Mouse (Mus musculus) midbrain, postnatal 0 days (tissue): ENCODE measurements around the gene Hba-x. TPM values are rescaled to one million over a fixed set of nuclear protein-coding genes. Genes with fewer than 3 reads are reported as not detected.
"Not testable (repeated sequence)": the region's sequence is repeated elsewhere in the genome, so short reads cannot be mapped to it uniquely, and the experiment has no call there.

Experiments
- ATAC-seq: fragments of 200-750 bp; cut with Nextera tagmentation; 2 replicates; pipeline ENCODE4 v1.8.0; 2017; ENCODE audit warnings: moderate number of reproducible peaks, mild to moderate bottlenecking, moderate TSS enrichment, moderate library complexity; ENCODE audit not compliant: low FRiP score
- DNase-seq: peaks from one replicate; pipeline ENCODE4 v3.0.0-alpha.2; 2015; ENCODE audit warnings: low spot score
- H3K27ac ChIP-seq: fragments of 300-500 bp; sonication (generic); 2 replicates; pipeline ENCODE4 v1.5.1; 2014; ENCODE audit warnings: low read depth, mild to moderate bottlenecking, low read length, mixed read lengths
- H3K27me3 ChIP-seq: fragments of 300-500 bp; sonication (generic); 2 replicates; pipeline ENCODE4 v1.6.1; 2014; ENCODE audit warnings: low read length, control low read depth, mixed read lengths; ENCODE audit not compliant: insufficient read depth
- H3K36me3 ChIP-seq: fragments of 300-500 bp; sonication (generic); 2 replicates; pipeline ENCODE4 v1.6.1; 2014; ENCODE audit warnings: low read length, control low read depth, mixed read lengths; ENCODE audit not compliant: insufficient read depth
- H3K4me1 ChIP-seq: fragments of 300-500 bp; sonication (generic); 2 replicates; pipeline ENCODE4 v1.6.1; 2014; ENCODE audit warnings: mild to moderate bottlenecking, control low read depth, antibody characterized with exemption, low read length, mixed read lengths; ENCODE audit not compliant: insufficient read depth
- H3K4me2 ChIP-seq: fragments of 300-500 bp; sonication (generic); 2 replicates; pipeline ENCODE4 v1.6.1; 2014; ENCODE audit warnings: low read depth, mild to moderate bottlenecking, low read length, mixed read lengths; ENCODE audit not compliant: poor library complexity, severe bottlenecking
- H3K4me3 ChIP-seq: fragments of 300-500 bp; sonication (generic); 2 replicates; pipeline ENCODE4 v1.5.1; 2014; ENCODE audit warnings: low read depth, mild to moderate bottlenecking, low read length, moderate library complexity
- H3K9ac ChIP-seq: fragments of 300-500 bp; sonication (generic); replicated peaks from 2 replicates; pipeline ENCODE4 v1.6.1; 2014; ENCODE audit warnings: mild to moderate bottlenecking, low read length, moderate library complexity, mixed read lengths; ENCODE audit not compliant: poor library complexity, severe bottlenecking
- H3K9me3 ChIP-seq: fragments of 300-500 bp; sonication (generic); 2 replicates; pipeline ENCODE4 v1.6.1; 2016; ENCODE audit warnings: low read length, control low read depth
- CTCF ChIP-seq: IDR thresholded peaks from 2 replicates; pipeline ENCODE4 v1.5.1; 2016; ENCODE audit warnings: antibody characterized with exemption, mild to moderate bottlenecking
- WGBS: fragments of 180-500 bp; shearing (Covaris S2); extraction: QIAGEN DNeasy Blood & Tissue Kit; methylation state at CpG from one replicate; pipeline ENCODE4 v1.1.7; 2014; 5-methylcytosine and 5-hydroxymethylcytosine counted together
- polyA plus RNA-seq: library from polyadenylated mRNA; unstranded; fragments of >200 nt; fragmentation: Nextera tagmentation; extraction: Ambion mirVana; gene quantifications from 2 replicates; pipeline ENCODE4 v1.2.1, GENCODE M21; 2015
- total RNA-seq: library from RNA; depleted of rRNA; stranded (reverse); fragments of >200 nt; gene quantifications from 2 replicates; pipeline ENCODE4 v1.2.3, GENCODE M21; 2014

Gene Hba-x
- total and polyA plus RNA-seq, 2 experiments from 2014 or later, result 0.38 to 0.49 TPM

GRCm38 (mm10) chr11:32280646-32281045 is 4.4 kb downstream of the Hba-x start:
- no peak for ATAC-seq
- no peak for DNase-seq
- no peak for TF ChIP-seq CTCF
- Histone ChIP-seq H3K4me3 (no peak overlapping the region), H3K27me3 (no peaks in the 10 kb centered on the region), H3K9ac (no peak overlapping the region), H3K27ac (no peak overlapping the region), H3K4me2 (no peak overlapping the region), H3K9me3 (no peaks in the 10 kb centered on the region), H3K4me1 (no peaks in the 10 kb centered on the region), H3K36me3 (no peaks in the 10 kb centered on the region)
- 72% methylated on average over 2 of the region's 2 CpGs for WGBS

GRCm38 (mm10) chr11:32281416-32282144 is 5.4 kb downstream of the Hba-x start:
- no peak overlapping the region for H3K4me2 ChIP-seq
- ATAC-seq (no peak), DNase-seq (no peak)
- WGBS, result 44% methylated on average over 1 of the region's 1 CpGs
- no peak overlapping the region for H3K4me3 ChIP-seq
- no peaks in the 10 kb centered on the region for H3K36me3 ChIP-seq
- no peaks in the 10 kb centered on the region for H3K4me1 ChIP-seq
- no peak overlapping the region for H3K27ac ChIP-seq
- H3K9me3 ChIP-seq, result no peaks in the 10 kb centered on the region
- no peaks in the 10 kb centered on the region for H3K27me3 ChIP-seq
- no peak overlapping the region for H3K9ac ChIP-seq
- TF ChIP-seq CTCF, result no peak

DNA sequence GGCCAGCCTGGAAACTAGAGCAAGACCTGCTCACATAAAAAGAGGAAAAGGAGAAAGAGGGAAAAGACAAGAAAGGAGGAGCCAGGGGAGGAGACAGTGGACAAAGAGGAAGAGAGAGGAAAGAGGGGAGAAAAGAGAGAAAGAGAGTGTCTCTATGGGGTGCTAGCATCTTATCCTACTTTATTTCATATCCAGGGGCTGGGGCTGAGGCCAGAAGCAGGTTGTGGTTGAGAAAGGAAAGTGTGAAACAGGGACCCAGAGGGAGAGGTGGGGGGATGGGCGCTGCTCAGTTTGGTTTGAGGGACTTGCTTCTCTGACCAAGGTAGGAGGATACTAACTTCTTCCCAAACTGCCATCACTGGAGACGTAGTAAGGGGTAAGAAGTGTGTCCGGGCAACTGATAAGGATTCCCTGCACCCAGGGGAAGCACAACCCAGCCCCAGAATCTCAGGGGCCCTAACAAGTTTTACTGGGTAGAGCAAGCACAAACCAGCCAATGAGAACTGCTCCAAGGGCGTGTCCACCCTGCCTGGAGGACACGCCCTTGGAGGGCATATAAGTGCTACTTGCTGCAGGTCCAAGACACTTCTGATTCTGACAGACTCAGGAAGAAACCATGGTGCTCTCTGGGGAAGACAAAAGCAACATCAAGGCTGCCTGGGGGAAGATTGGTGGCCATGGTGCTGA is 7.0 kb downstream of the Hba-x start, which contains the start of gene Hba-a1:
TSS of gene Hba-a1 (plus strand) at position 421 of the 687 bp plus-strand sequence.
- not testable (repeated sequence) for H3K9ac ChIP-seq, DNase-seq, H3K27ac ChIP-seq, H3K9me3 ChIP-seq, H3K27me3 ChIP-seq, H3K36me3 ChIP-seq, H3K4me1 ChIP-seq, ATAC-seq, H3K4me3 ChIP-seq, H3K4me2 ChIP-seq
- 80% methylated on average over 1 of the region's 5 CpGs for WGBS

DNA sequence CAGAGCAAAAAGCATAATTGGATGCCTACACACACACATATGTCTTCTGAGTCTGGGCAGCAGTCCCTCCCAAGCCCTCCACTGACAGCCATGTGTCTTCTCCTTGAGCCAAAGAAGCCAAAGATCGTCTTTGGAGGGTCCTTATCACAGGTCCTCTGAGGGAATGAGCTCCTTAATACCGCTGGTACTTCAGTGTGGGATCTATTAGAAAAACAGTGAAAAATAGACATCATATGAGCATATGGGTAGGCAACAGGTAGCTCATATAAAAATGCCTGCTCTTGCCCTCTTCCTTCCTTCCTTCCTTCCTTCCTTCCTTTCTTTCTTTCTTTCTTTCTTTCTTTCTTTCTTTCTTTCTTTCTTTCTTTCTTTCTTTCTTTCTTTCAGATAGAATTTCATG is 8.4 kb downstream of the Hba-x start:
- not testable (repeated sequence) for H3K4me1 ChIP-seq, H3K4me2 ChIP-seq, ATAC-seq, H3K4me3 ChIP-seq, DNase-seq, H3K36me3 ChIP-seq, H3K9me3 ChIP-seq, H3K27me3 ChIP-seq, H3K27ac ChIP-seq, H3K9ac ChIP-seq
- 55% methylated on average over 2 of the region's 2 CpGs for WGBS

DNA sequence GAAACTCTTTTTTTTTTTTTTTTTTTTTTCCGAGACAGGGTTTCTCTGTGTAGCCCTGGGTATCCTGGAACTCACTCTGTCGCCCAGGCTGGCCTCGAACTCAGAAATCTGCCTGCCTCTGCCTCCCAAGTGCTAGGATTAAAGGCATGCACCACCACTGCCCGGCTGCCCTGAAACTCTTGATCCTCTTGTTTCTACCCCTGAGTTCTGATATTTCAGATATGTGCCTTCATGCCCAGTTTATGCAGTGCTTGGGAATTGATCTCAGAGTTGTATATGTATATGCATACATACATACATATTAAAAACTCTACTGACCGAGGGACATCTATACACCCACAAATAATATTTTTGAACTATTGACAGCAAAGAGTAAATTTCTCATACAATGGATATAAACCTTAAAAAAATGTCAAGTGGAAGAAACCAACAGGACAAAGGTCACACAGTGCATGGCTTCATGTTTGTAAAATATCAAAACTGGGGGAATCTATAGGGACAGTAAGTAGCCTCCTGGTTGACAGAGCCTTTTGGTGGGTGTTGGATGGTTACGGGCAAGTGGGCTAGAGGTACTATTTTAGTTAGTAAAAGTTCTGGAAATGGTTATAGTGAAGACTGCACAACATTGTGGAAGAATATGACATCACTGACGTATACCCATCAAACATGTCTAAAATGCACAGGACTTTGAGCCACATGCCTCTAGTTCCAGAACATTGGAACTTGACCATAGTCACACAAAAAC is 9.0 kb downstream of the Hba-x start:
- WGBS, result 83% methylated on average over 7 of the region's 7 CpGs
- Histone ChIP-seq H3K36me3 (no peaks in the 10 kb centered on the region), H3K4me3 (no peak overlapping the region), H3K27ac (no peak overlapping the region), H3K9me3 (no peaks in the 10 kb centered on the region), H3K27me3 (no peaks in the 10 kb centered on the region), H3K9ac (no peak overlapping the region), H3K4me2 (no peak overlapping the region), H3K4me1 (no peaks in the 10 kb centered on the region)
- DNase-seq (no peak), ATAC-seq (0 out of 2 replicates have a peak, but pooled peaks have one; percentile 13)
- no peak for TF ChIP-seq CTCF

GRCm38 (mm10) chr11:32285887-32286286 is 9.7 kb downstream of the Hba-x start:
- not testable (repeated sequence) for H3K4me1 ChIP-seq, H3K27ac ChIP-seq, H3K4me3 ChIP-seq, ATAC-seq, H3K36me3 ChIP-seq, H3K9me3 ChIP-seq, H3K4me2 ChIP-seq, H3K9ac ChIP-seq, H3K27me3 ChIP-seq, DNase-seq
- TF ChIP-seq CTCF, result peak; percentile 13; the same call in 1 of the 2 replicates
